Mouse (Mus musculus): ENCODE measurements around the gene Ipmk.

DNA sequence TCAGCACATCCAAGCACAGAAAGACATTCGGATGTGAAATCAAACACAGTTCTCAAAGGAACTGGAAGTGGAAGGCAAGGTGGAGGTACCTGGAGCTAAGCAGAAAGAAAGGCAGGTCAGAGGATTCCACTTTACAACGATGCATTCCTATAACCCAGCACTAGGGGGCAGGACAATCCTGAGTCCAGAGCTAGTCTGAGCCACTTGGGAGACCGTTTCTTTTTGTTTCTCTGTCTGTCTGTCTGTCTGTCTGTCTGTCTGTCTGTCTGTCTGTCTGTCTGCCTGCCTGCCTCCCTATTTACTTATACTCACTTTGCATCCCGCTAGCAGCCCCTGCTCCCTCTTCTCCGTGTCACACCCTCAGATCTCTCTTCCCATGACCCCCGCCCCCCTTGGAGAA, 41.4 kb upstream of the Ipmk start:
- no peak for TF ChIP-seq POLR2A (IDR thresholded peaks at IDR 0.05; ENCODE audit: low read depth, low read length)
- peak; percentile 75 for TF ChIP-seq CTCF (conservative IDR thresholded peaks at IDR 0.05; ENCODE audit: insufficient read depth, insufficient read length, low read depth, low read length)
